Mouse (Mus musculus) erythroblast, embryonic 14.5 days (primary cell): Measurements from ENCODE around the gene Wapl.

Experiments
- GATA1 ChIP-seq: IDR thresholded peaks from 2 replicates; pipeline ENCODE4 v1.6.1; 2012; ENCODE audit warnings: low read length, inconsistent platforms, mixed read lengths
- TAL1 ChIP-seq: IDR thresholded peaks from 3 replicates; pipeline ENCODE4 v1.6.1; 2012; ENCODE audit warnings: low read length, inconsistent platforms, mixed read lengths

DNA sequence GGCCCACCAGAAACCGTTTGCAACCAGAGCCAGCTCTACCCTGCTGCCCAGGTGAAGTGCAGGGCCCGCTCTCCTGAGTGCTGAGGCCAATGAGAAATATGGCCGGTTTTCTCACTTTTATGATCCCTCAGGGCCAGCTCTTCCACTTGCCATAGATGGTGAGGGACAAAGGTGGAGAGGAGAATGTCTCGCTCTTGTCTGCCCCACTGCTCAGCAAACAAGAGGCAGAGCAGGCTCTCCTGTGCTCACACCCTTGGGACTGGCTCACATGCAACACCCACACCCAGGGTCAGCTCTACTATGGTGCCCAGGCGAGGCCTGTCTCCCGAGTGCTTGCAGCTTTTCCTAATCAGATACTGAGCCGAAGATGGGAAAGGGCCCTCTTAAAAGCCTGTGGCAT, 105.0 kb downstream of the Wapl start:
- TF ChIP-seq GATA1, result no peak
- TF ChIP-seq TAL1, result no peak
